Mouse (Mus musculus): ENCODE results near the gene Zfp128.
"Not testable (repeated sequence)": the region's sequence is repeated elsewhere in the genome, so short reads cannot be mapped to it uniquely, and the experiment has no call there.

Zfp128 gene

DNA sequence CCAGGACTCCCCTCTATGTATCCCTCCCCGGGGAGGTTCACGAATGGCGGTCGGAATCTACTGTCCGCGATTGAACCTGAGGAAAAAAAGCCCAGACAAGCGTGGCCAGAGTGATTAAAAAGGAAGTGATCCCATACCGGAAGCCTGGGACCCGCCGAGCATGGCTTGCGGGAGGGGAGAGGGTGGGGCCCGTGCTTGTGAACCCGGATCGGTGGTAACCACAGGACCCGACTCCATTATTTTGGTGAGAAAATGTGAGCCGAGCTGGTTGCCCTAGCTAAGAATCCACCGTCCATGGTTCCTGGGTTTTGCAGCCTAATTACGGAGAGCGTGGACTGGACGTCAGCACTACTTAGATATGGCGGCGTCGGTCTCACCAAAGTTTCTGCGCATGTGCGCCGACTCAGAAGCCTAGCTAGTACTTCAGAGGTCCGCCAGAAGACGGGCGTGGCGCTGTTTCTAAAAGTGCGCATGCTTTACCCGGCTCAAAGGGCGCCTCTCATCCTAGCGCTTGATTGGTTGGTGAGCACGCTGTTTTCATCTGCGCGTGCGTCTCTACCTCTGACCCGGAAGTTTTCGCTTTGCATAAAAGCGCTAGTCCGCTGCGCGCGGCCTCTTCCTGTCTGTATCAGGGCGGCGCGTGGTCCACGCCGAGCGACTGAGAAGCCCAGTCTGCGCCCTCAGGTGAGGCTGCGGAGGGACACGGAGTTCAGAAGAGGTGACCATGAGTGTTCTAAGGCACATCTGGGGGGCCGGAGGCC, 40.9 kb downstream of the Zfp128 start, which contains the start of gene Rps5:
TSS of gene Rps5 (plus strand) at position 586 of the 761 bp plus-strand sequence.
- peak; percentile 99 for DNase-seq

DNA sequence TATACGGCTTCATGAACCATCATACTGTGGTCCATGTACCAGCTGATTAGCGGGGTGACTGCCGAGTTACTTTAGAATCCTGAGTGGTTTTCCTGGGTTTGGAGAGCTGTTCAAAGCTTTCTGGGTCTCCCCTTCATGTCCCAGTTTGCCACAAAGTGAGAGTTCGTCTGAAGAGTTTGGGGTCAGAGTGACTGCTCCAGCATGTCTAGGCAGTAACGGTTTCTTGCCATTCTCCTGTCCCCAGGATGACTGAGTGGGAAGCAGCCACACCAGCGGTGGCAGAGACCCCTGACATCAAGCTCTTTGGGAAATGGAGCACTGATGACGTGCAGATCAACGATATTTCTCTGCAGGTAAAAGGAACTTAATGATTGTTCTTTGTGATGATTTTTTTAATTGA, 41.8 kb downstream of the Zfp128 start:
- DNase-seq, result no peak

- no peak for DNase-seq
These were observed 45.3 kb downstream of the Zfp128 start for GRCm38 (mm10) chr7:12926316-12926715.

DNA sequence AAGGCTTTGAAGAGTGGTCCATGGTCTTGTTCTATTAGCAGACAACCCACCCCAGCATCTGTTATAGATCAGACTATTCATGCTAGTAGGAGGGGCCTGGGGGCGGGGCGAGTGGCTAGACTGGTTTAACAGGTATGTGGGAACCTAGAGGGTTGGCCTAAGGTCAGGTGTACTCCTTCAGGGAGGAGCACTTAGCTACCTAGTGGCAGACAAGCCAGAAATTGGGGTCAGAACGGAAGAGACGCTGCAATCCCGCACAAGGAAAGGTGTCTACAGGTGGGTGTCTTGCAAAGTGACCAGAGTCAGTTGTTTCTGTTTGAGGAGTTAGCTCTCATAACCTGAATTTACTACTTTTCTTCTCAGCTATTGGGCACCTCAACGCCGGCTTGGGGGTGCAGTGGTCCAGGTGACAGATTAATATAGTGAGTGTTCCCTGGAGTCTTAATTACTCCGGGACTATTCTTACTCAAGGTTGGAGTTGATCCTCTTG, 46.3 kb downstream of the Zfp128 start, which contains the start of gene Rnf225:
TSS of gene Rnf225 (plus strand) at position 226 of the 490 bp plus-strand sequence.
- peak; percentile 47 to 73 for DNase-seq

DNA sequence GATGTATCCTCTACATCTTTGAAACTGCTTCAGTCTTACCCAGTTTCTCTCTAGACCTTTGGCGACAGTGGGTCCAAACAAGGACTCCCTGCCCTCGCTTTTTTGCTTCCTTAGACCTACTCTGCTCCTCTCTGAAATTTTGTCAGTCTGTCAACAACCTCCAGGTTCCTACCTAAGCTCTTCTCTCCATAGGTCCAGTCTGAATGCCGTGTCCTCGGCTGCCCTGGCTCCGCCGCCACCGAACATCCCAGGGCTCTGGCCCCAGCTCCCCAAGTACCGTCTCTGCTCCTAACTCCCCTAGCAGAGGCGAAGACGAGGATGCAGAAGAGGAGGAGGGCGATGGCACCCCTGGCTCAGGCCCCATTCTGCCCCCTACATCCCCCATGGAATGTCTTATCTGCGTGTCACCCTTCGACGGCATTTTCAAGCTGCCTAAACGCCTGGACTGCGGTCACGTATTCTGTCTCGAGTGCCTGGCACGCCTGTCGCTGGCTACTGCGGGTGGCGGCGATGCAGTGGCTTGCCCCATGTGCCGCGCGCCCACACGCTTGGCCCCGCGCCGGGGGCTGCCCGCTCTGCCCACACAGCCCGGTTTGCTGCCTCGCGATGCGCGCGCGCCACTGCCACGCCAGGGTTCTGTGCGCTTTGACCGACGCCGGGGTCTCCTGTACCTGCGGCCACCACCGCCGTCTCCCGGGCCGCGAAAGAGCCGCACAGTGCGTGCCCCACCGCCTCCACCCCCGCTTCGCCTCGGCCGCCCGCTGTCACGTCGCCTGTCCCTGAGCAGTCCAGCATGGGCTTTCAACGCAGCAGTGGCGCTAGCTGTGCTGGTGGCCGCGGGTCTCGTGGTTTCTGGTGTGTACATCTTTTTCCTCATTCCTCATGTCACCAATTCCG, 47.0 kb downstream of the Zfp128 start:
- peak in 1 of 2 experiments; percentile 23 for DNase-seq

- DNase-seq, result no peak
These were observed 52.7 kb downstream of the Zfp128 start for GRCm38 (mm10) chr7:12933615-12934140.

GRCm38 (mm10) chr7:12934808-12935207, 53.8 kb downstream of the Zfp128 start:
- no peak for DNase-seq

DNA sequence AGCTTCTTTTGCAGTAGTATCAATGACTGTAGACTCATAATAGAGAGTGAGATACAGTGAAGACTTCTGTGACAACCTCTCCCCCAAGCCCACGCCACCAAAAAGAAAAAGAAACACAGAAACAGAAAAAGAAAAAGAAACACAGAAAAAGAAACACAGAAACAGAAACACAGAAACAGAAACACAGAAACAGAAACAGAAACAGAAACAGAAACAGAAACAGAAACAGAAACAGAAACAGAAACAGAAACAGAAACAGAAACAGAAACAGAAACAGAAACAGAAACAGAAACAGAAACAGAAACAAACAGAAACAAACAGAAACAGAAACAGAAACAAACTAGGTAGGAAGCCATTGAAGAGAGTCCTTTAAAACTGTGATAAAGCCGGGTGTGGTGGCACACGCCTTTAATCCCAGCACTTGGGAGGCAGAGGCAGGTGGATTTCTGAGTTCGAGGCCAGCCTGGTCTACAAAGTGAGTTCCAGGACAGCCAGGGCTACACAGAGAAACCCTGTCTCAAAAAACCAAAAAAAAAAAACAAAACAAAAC, 56.4 kb downstream of the Zfp128 start:
- DNase-seq, result not testable (repeated sequence)

DNA sequence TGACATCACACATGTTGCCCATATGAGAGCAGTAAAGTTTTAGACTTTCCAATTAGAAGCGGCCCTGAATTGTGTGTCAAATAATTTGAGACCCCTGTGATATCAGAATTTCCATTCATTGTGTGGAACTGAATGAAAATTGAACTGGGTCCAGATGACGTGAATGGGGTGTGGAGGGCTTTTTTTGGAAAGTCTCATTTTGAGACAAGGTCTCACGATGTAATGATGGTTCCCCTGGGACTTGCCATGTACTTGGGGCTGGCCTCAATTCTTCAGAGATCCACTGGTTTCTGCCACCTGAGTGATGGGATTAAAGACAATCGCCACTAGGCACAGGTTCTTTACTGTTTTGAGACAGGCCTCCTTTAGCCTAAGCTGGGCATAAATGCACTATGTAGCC, 59.6 kb downstream of the Zfp128 start:
- DNase-seq, result no peak
